Mouse (Mus musculus): ENCODE measurements around the gene Rere. TPM values are rescaled to one million over a fixed set of nuclear protein-coding genes. Genes with fewer than 3 reads are reported as not detected.

Gene Rere
- polyA plus RNA-seq (2015; fragmentation: Nextera tagmentation; extraction: Ambion mirVana), result 18.4 and 19.7 TPM in 2 replicates

GRCm38 (mm10) chr4:150281018-150281761 lies at the start of gene Rere:
Rere (plus strand) TSS chr4:150281646.
- H3K9me3 ChIP-seq, result no peaks in the 10 kb centered on the region
- H3K27me3 ChIP-seq, result no peaks in the 10 kb centered on the region
- peak within 1 kb of the TSS; percentile 99 for H3K27ac ChIP-seq
- H3K4me2 ChIP-seq, result peak within 1 kb of the TSS; percentile 66
- peak within 1 kb of the TSS; percentile 88 for H3K9ac ChIP-seq
- peaks cover 19% of the 10 kb centered on the region for H3K4me1 ChIP-seq
- WGBS, result under 1% methylated on average over 58 of the region's 60 CpGs
- peak; percentile 99 for ATAC-seq (ENCODE audit: insufficient number of reproducible peaks, low FRiP score, low TSS enrichment, low read depth)
- H3K36me3 ChIP-seq, result no peaks in the 10 kb centered on the region
- peak within 1 kb of the TSS; percentile 98 for H3K4me3 ChIP-seq

- no peak overlapping the region for H3K27ac ChIP-seq
- H3K4me1 ChIP-seq, result peaks cover 58% of the 10 kb centered on the region
- no peaks in the 10 kb centered on the region for H3K36me3 ChIP-seq
- no peaks in the 10 kb centered on the region for H3K27me3 ChIP-seq
- no peaks in the 10 kb centered on the region for H3K9me3 ChIP-seq
- WGBS, result 50% methylated on average over 8 of the region's 8 CpGs
- H3K4me2 ChIP-seq, result no peak overlapping the region
- ATAC-seq (ENCODE audit: insufficient number of reproducible peaks, low FRiP score, low TSS enrichment, low read depth), result no peak
- no peak overlapping the region for H3K9ac ChIP-seq
- H3K4me3 ChIP-seq, result no peak overlapping the region
Measured at GRCm38 (mm10) chr4:150231871-150232270, 49.6 kb upstream of the Rere start.

- H3K27me3 ChIP-seq, result no peaks in the 10 kb centered on the region
- 29% methylated on average over 8 of the region's 8 CpGs for WGBS
- H3K4me3 ChIP-seq, result no peak overlapping the region
- H3K9me3 ChIP-seq, result no peaks in the 10 kb centered on the region
- H3K36me3 ChIP-seq, result no peaks in the 10 kb centered on the region
- peaks cover 55% of the 10 kb centered on the region for H3K4me1 ChIP-seq
- peak overlapping the region; percentile 73 for H3K27ac ChIP-seq
- no peak overlapping the region for H3K4me2 ChIP-seq
- H3K9ac ChIP-seq, result no peak overlapping the region
- ATAC-seq (ENCODE audit: insufficient number of reproducible peaks, low FRiP score, low TSS enrichment, low read depth), result no peak
Measured at GRCm38 (mm10) chr4:150234599-150235327, 46.7 kb upstream of the Rere start.

DNA sequence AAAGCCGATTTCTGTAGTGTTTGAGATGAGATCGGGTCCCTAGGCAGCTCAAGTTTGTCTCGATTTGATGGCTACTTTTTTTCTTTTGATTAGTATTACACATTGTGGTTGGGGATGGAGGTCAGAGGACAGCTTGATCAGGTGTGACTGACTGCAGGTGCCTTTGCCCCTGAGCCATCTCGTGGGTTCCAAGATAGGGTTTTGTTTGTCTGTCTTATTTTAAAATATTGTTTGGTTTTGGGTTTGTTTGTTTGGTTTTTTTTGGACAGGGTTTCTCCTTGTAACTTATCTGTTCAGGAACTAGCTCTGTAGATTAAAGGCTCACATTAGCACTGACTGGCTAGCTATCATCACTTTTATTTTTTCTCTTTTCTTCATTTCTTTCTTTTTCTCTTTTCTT lies 45.9 kb upstream of the Rere start:
- Histone ChIP-seq H3K36me3 (peaks cover 5% of the 10 kb centered on the region; the same call in 1 of the 2 replicates), H3K4me1 (peaks cover 59% of the 10 kb centered on the region), H3K27ac (peak overlapping the region; percentile 73), H3K27me3 (no peaks in the 10 kb centered on the region), H3K4me2 (no peak overlapping the region), H3K9ac (no peak overlapping the region), H3K9me3 (no peaks in the 10 kb centered on the region), H3K4me3 (no peak overlapping the region)
- WGBS, result 80% methylated on average over 4 of the region's 4 CpGs
- ATAC-seq (ENCODE audit: insufficient number of reproducible peaks, low FRiP score, low TSS enrichment, low read depth), result no peak

DNA sequence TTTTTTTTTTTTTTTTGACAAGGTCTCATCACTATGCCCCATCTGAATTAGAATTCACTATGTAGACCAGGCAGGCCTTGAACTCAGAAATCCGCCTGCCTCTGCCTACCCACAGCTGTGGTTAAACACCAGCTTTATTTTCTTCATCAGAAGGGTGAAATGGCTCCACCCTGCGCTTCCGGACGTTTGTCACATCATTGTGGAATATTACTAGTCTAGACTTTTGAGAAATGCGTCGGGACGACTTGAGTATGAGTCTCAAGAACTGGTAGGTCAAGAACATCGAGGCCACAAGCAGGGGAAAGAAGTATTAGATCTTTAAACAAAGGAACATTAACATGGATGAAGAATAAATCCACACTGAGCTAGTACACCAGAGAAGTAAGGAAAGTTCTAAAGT lies 45.4 kb upstream of the Rere start:
- H3K36me3 ChIP-seq, result peaks cover 9% of the 10 kb centered on the region
- H3K9ac ChIP-seq, result 0 out of 2 replicates have a peak overlapping the region, but pooled peaks have one; percentile 80
- H3K4me2 ChIP-seq, result peak overlapping the region; percentile 71
- H3K27me3 ChIP-seq, result no peaks in the 10 kb centered on the region
- ATAC-seq (ENCODE audit: insufficient number of reproducible peaks, low FRiP score, low TSS enrichment, low read depth), result no peak
- WGBS, result 78% methylated on average over 8 of the region's 8 CpGs
- peaks cover 58% of the 10 kb centered on the region for H3K4me1 ChIP-seq
- peak overlapping the region; percentile 67 for H3K4me3 ChIP-seq
- peak overlapping the region; percentile 98 for H3K27ac ChIP-seq
- no peaks in the 10 kb centered on the region for H3K9me3 ChIP-seq

DNA sequence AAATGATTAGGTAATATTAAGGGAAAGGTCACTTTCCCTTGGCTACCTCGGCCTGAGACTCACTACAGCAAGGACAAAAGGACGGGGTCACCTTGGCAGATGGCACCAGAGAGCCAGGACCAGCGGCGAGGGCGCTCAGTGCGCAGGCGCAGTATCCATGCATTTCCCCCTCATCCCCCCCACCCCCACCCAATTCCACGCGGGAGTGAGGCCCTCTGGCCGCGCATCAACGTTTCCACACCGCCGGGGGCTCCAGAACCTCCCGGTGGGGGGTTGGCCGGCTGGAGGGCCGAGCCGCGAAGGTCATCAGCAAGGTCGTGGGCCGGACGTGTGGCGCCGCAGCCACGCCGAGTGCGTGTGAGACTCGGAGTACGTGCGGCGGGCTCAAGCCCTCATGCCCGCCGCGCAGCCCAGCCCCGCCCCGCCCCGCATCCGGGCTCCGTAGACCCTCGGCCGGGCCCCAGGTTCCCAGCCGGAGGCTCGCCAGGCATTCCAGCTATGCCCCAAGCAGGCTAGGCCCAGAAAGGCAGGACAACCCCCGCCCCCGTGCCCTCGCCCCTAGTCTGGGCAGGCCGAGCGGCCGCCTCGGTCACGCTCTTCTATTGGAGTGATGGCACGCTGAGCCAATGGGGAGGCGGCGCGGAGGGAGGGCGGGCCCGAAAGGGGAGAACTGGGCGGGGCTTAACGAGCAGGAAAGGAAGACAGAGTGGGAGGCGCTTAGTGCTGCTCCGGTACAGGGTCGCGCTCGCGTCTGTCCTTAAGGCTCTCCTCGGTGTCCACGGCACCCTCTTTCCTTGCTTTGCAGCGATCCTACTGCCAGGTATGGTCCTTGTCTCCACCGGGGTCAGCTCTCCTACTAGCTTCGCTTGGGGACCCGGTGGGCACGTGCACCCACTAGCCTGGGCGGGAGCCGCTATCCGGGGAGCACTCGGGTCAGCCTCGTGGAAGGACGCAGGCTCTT lies 44.6 kb upstream of the Rere start, which contains the start of gene Eno1:
Gene Eno1, plus strand, starts transcription at position 201 of the 961 bp plus-strand sequence.
- peak; percentile 97 for ATAC-seq (ENCODE audit: insufficient number of reproducible peaks, low FRiP score, low TSS enrichment, low read depth)
- H3K9me3 ChIP-seq, result no peaks in the 10 kb centered on the region
- peak within 1 kb of the TSS; percentile 71 for H3K4me2 ChIP-seq
- peaks cover 16% of the 10 kb centered on the region for H3K36me3 ChIP-seq
- no peaks in the 10 kb centered on the region for H3K27me3 ChIP-seq
- peaks cover 57% of the 10 kb centered on the region for H3K4me1 ChIP-seq
- H3K9ac ChIP-seq, result peak within 1 kb of the TSS; percentile 80
- under 1% methylated on average over 77 of the region's 78 CpGs for whole genome bisulfite sequencing
- peak within 1 kb of the TSS; percentile 98 for H3K27ac ChIP-seq
- peak within 1 kb of the TSS; percentile 67 for H3K4me3 ChIP-seq

DNA sequence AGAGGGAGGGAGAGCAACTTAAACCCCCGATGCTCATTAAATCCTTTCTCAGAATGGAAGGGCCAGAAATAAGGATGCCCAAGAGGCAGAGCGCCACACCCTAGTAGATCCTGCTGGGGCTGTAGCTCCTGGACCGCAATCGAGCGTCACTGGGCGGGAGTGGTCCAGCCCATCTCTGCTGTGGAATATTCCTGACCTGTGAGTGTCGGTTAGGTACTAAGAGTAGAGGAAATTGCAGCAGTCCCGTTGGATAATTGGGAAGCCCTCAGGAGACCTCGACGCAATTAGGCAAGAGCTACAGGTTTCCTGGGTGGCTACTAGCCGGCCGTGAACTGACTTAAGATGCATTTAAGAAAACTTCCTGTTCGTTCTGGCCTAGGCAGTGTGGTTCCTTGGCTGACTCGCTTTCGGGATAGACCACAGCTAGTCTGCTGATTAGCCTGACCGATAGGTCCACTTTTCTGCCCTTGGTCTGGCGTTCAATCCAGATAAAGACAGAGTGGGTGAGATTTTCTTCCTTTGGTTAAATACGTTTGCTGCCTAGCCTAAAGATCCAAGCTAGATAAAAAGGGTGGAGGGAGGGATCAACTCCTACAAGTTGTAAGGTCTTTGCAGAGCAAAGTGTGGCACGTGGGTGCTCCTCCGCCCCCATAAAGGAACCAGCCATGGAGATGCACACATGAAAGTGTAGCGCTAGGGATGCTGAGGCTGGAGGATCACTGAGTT lies 43.6 kb upstream of the Rere start:
- Histone ChIP-seq H3K36me3 (peaks cover 26% of the 10 kb centered on the region), H3K9ac (peak overlapping the region; percentile 80), H3K4me1 (peaks cover 58% of the 10 kb centered on the region), H3K4me3 (peak overlapping the region; percentile 67), H3K4me2 (peak overlapping the region; percentile 71), H3K27me3 (no peaks in the 10 kb centered on the region), H3K9me3 (no peaks in the 10 kb centered on the region), H3K27ac (peak overlapping the region; percentile 98)
- ATAC-seq (ENCODE audit: insufficient number of reproducible peaks, low FRiP score, low TSS enrichment, low read depth), result no peak
- under 1% methylated on average over 21 of the region's 21 CpGs for WGBS

DNA sequence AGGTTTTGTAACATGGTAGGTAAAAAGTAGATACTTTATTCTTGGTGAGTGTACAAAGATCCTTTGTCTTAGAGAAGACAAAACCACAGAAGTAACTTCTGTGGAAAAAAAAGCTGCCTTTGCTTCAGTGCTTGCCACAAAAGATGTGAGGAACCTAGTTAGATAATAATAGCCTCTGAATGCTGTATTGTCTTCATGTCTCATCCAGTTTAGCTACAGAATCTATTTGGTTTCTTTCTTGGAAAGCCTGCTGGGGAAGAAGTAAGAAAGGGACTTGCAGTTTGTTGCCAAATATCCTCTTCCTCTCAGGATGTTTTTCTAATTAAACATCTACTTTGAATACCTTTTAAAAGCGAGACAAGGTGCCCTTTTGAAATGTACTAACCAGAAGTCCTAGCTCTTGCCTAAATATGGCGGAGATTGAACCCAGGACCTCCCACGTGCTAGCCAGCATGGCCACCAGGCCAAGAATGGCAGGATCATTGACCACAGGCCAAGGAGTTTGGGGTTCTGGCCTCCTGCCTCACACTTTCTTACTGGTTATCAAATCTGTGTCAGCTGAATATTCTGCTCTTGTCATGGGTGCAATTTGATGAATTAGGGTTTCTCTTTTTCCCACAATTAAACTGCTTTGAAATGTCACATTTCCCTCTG lies 42.9 kb upstream of the Rere start:
- Histone ChIP-seq H3K9me3 (no peaks in the 10 kb centered on the region), H3K36me3 (peaks cover 34% of the 10 kb centered on the region), H3K9ac (peak overlapping the region; percentile 80), H3K4me2 (peak overlapping the region; percentile 71), H3K27ac (peak overlapping the region; percentile 98), H3K27me3 (no peaks in the 10 kb centered on the region), H3K4me1 (peaks cover 63% of the 10 kb centered on the region), H3K4me3 (peak overlapping the region; percentile 67)
- WGBS, result 4% methylated on average over 3 of the region's 3 CpGs
- no peak for ATAC-seq (ENCODE audit: insufficient number of reproducible peaks, low FRiP score, low TSS enrichment, low read depth)

GRCm38 (mm10) chr4:150239087-150239480 lies 42.4 kb upstream of the Rere start:
- H3K27me3 ChIP-seq, result no peaks in the 10 kb centered on the region
- no peak for ATAC-seq (ENCODE audit: insufficient number of reproducible peaks, low FRiP score, low TSS enrichment, low read depth)
- H3K4me2 ChIP-seq, result peak overlapping the region; percentile 71
- H3K9ac ChIP-seq, result no peak overlapping the region
- peaks cover 63% of the 10 kb centered on the region for H3K4me1 ChIP-seq
- peak overlapping the region; percentile 98 for H3K27ac ChIP-seq
- 32% methylated on average over 5 of the region's 5 CpGs for WGBS
- no peaks in the 10 kb centered on the region for H3K9me3 ChIP-seq
- H3K4me3 ChIP-seq, result peak overlapping the region; percentile 67
- peaks cover 39% of the 10 kb centered on the region for H3K36me3 ChIP-seq

DNA sequence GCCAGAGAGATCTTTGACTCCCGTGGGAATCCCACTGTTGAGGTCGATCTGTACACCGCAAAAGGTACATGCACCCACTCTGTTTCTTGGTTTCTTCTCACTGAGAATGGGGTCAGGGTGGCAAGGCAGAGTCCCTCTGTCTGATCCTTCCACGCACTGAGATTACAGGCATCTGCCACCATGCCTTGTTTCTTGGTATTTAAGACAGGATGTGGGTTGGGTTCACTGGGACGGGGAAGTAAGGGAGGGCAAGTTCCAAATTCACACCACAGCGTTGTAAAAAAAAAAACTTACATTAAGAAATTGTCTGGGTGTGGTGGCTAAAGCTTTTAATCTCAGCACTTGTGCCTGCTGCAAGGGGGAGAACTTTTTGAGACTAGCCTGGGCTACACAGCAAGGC lies 41.9 kb upstream of the Rere start:
- WGBS, result 28% methylated on average over 6 of the region's 6 CpGs
- Histone ChIP-seq H3K9ac (no peak overlapping the region), H3K27ac (0 out of 2 replicates have a peak overlapping the region, but pooled peaks have one; percentile 17)

More for the DNA sequence above, 41.9 kb upstream of the Rere start:
- Histone ChIP-seq H3K4me1 (peaks cover 58% of the 10 kb centered on the region), H3K36me3 (peaks cover 43% of the 10 kb centered on the region), H3K9me3 (no peaks in the 10 kb centered on the region), H3K4me2 (peak overlapping the region; percentile 71), H3K4me3 (peak overlapping the region; percentile 67), H3K27me3 (no peaks in the 10 kb centered on the region)
- ATAC-seq (ENCODE audit: insufficient number of reproducible peaks, low FRiP score, low TSS enrichment, low read depth), result no peak
